Mouse (Mus musculus) megakaryocyte, embryonic 14.5 days (primary cell): Measurements from ENCODE around the gene Wap.

Experiments used
- FLI1 ChIP-seq: IDR thresholded peaks from 2 replicates; pipeline ENCODE4 v1.6.1; 2012; ENCODE audit warnings: low read length, inconsistent platforms, mixed read lengths
- GATA1 ChIP-seq: IDR thresholded peaks from 3 replicates; pipeline ENCODE4 v1.6.1; 2012; ENCODE audit warnings: mixed read lengths, low read length, inconsistent platforms, borderline replicate concordance

DNA sequence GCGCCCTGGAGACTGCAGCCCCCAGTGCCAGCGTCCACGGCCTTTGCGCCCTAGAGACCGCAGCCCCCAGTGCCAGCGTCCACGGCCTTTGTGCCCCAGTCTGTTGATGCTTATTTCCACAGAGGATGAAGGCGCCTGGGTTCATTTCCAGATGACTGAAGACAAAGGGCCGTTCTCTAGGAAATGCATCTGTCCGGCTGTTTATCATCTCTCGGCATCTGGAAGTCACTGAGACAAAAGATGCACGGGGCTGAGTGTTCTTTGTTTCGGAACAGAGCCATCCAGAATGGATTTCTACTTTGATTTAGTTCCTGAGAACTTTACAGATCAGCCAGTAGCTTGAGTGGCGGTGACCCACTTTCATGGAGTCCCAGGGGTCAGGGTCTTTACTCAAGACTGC is 22.8 kb upstream of the Wap start:
- TF ChIP-seq GATA1 (no peak), FLI1 (no peak)
